Mouse (Mus musculus) lung, embryonic 16.5 days (tissue): ENCODE results near the gene Vamp1. TPM values are rescaled to one million over a fixed set of nuclear protein-coding genes. Genes with fewer than 3 reads are reported as not detected.
"Not testable (repeated sequence)": the region's sequence is repeated elsewhere in the genome, so short reads cannot be mapped to it uniquely, and the experiment has no call there.

ENCODE experiments used
- ATAC-seq: fragments of 200-750 bp; cut with Nextera tagmentation; 2 replicates; pipeline ENCODE4 v1.8.0; 2017; ENCODE audit warnings: low read depth, mild to moderate bottlenecking, moderate library complexity
- H3K27ac ChIP-seq: fragments of 300-500 bp; sonication (generic); 2 replicates; pipeline ENCODE4 v1.5.1; 2014; ENCODE audit warnings: mild to moderate bottlenecking, control low read depth, low read length
- H3K27me3 ChIP-seq: fragments of 300-500 bp; sonication (generic); 2 replicates; pipeline ENCODE4 v1.6.1; 2014; ENCODE audit warnings: low read depth, low read length, mixed read lengths; ENCODE audit not compliant: control insufficient read depth, insufficient read depth
- H3K36me3 ChIP-seq: fragments of 300-500 bp; sonication (generic); 2 replicates; pipeline ENCODE4 v1.6.1; 2014; ENCODE audit warnings: low read length; ENCODE audit not compliant: control insufficient read depth, insufficient read depth
- H3K4me1 ChIP-seq: fragments of 300-500 bp; sonication (generic); replicated peaks from 2 replicates; pipeline ENCODE4 v1.6.1; 2014; ENCODE audit warnings: low read length, mixed read lengths; ENCODE audit not compliant: control insufficient read depth, insufficient read depth
- H3K4me2 ChIP-seq: fragments of 300-500 bp; sonication (generic); 2 replicates; pipeline ENCODE4 v1.6.1; 2014; ENCODE audit warnings: low read depth, low read length, control low read depth
- H3K4me3 ChIP-seq: fragments of 300-500 bp; sonication (generic); 2 replicates; pipeline ENCODE4 v1.5.1; 2014; ENCODE audit warnings: mild to moderate bottlenecking, low read length, control low read depth
- H3K9ac ChIP-seq: fragments of 300-500 bp; sonication (generic); 2 replicates; pipeline ENCODE4 v1.6.1; 2014; ENCODE audit warnings: low read length, control low read depth
- H3K9me3 ChIP-seq: fragments of 300-500 bp; sonication (generic); 2 replicates; pipeline ENCODE4 v1.6.1; 2016; ENCODE audit warnings: low read length; ENCODE audit not compliant: control insufficient read depth
- WGBS: fragments of 180-500 bp; shearing (Covaris S2); extraction: QIAGEN DNeasy Blood & Tissue Kit; methylation state at CpG from one replicate; pipeline ENCODE4 v1.1.7; 2014; 5-methylcytosine and 5-hydroxymethylcytosine counted together
- polyA plus RNA-seq: library from polyadenylated mRNA; unstranded; fragments of >200 nt; fragmentation: Nextera tagmentation; extraction: Ambion mirVana; gene quantifications from 2 replicates; pipeline ENCODE4 v1.2.1, GENCODE M21; 2015

Vamp1 gene
- polyA plus RNA-seq, 1 experiment from 2014 or later, result 5.2 TPM

DNA sequence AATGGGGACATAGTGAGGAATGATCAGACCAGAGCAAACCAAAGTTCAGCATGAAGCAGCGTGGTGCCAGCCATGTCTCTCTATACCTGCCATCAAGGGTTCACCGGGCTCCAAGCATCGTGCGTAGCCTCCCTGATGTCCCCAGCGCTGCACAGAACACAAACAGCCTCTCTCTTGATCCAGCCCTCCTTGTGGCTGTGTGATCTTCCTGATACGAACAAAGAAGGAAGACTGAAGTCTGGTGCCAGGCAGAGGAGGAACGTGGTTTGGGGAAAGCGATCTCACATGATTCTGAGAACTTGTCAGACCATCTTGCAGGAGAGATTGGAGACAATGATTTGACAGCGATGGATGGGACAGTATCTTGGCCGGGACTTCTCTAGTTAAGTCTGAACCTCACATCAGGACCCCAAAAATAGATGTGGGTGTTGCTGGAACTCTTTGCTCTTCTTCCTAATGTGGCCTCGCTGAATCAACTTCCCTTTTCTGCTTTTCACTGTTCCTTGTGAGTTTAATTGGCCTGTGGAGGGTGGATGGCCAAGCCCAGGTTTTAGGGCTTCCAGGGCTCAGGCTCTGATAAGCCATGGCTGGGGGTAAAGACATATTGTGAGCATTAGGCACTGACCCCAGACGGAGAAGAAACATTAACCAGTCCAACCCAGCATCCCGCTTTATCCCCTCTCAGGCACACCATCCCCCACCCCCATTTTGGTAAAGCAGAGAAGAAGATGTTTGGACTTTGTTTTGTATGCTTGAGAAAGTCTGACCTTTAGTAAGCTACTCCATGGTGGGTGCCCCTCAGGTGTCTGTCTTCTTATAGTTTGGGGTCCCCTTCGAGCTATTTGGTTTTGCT, 38.7 kb downstream of the Vamp1 start:
- Histone ChIP-seq H3K4me2 (no peak overlapping the region), H3K9ac (no peak overlapping the region), H3K27me3 (no peaks in the 10 kb centered on the region), H3K4me1 (no peaks in the 10 kb centered on the region), H3K27ac (no peak overlapping the region), H3K4me3 (no peak overlapping the region), H3K36me3 (no peaks in the 10 kb centered on the region), H3K9me3 (no peaks in the 10 kb centered on the region)
- 70% methylated on average over 14 of the region's 14 CpGs for WGBS
- no peak for ATAC-seq

DNA sequence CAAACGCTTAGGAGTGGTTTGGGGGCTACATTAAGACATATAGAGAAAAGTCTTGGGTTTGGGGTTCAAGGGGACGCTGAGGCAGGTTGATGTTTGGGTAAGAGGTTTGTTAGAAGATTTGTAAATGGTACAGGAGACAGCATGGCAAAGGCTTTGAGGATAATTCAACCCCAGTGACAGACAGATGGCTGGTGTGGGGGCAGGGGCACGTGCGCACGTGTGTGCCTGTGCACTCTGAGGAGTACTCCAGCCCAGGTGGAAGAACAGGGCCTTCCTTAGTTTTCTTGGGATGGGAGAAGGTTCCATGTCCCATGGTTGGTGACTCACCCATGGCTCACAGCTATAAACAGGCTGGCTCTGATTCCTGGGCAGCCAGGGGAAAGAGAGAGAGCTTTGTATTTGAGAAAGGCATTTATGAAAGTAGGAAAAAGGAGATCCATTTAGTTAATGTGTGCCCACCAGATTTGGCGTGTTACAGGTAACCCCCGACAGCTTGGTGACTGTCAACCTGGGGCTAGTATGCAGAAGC, 40.2 kb downstream of the Vamp1 start:
- H3K27ac ChIP-seq, result no peak overlapping the region
- H3K9me3 ChIP-seq, result no peaks in the 10 kb centered on the region
- no peaks in the 10 kb centered on the region for H3K36me3 ChIP-seq
- H3K4me2 ChIP-seq, result no peak overlapping the region
- no peak for ATAC-seq
- no peak overlapping the region for H3K9ac ChIP-seq
- H3K4me1 ChIP-seq, result no peaks in the 10 kb centered on the region
- WGBS, result 78% methylated on average over 7 of the region's 7 CpGs
- H3K27me3 ChIP-seq, result no peaks in the 10 kb centered on the region
- no peak overlapping the region for H3K4me3 ChIP-seq

DNA sequence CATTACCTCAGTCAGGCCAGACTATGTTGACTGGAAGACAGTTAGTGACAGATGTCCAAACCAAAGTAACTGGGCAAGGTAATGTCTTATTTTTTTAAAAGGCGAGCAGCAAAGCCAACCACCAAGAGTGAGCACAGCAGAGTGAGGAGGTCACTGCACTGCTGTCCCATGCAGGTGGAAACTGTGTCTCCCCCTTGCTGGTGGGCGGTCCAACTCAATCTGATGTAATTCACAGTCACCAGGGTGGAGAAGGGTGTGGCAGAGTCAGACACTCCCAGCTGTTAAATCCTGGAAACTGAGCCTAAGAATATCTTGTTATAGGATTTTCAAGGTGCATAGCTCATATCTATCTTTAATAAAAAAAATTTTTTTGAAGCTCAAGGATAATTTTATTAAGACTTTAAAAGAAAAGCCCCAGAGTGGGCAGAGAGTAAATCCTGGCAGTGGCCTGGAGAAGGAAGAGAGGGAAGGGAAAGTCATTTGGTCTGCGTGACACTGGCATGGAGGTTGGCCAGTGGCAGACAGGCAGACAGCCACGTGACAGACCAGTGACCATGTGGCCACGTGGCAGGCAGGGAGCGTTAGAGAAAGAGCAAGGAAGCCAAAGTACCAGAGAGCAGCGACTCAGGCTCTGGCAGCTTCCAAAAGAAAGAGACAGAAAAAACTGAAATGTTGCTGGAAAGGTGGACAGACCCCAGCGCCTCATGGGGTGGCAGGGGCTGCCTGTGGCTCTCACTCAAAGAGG, 41.0 kb downstream of the Vamp1 start:
- no peaks in the 10 kb centered on the region for H3K27me3 ChIP-seq
- no peaks in the 10 kb centered on the region for H3K4me1 ChIP-seq
- no peaks in the 10 kb centered on the region for H3K9me3 ChIP-seq
- H3K4me3 ChIP-seq, result no peak overlapping the region
- WGBS, result 72% methylated on average over 8 of the region's 8 CpGs
- no peak overlapping the region for H3K4me2 ChIP-seq
- no peaks in the 10 kb centered on the region for H3K36me3 ChIP-seq
- H3K27ac ChIP-seq, result no peak overlapping the region
- no peak for ATAC-seq
- H3K9ac ChIP-seq, result no peak overlapping the region

DNA sequence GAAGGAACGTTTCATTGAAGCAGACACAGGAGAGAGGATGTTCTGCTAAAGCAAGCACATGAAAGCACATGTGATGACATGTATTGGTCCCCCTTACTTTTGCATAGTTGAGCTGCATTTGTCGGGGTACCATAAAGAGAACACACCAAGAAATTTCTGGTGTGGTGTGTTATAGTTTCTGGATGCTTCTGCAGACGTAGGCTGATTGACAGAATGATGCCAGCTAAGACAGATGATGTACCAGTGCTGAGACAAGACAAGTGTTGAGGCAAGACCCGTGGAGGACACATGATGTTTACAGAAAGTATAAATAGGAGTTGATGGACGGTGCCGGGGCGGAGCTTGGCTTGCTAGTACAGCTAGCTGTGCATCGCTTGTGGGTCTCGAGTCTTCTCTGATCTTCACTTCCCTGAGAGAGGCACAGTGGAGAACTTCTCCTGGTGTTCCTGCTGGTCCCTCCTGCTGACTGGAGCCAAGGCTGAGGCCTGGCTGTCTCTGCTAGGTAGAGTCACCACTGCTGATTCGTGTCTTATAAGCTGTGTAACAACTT, 44.7 kb downstream of the Vamp1 start:
- Histone ChIP-seq H3K4me2 (no peak overlapping the region), H3K9me3 (no peaks in the 10 kb centered on the region), H3K36me3 (no peaks in the 10 kb centered on the region), H3K27ac (no peak overlapping the region), H3K9ac (no peak overlapping the region), H3K27me3 (no peaks in the 10 kb centered on the region), H3K4me1 (no peaks in the 10 kb centered on the region), H3K4me3 (no peak overlapping the region)
- no peak for ATAC-seq
- WGBS, result 54% methylated on average over 10 of the region's 10 CpGs

DNA sequence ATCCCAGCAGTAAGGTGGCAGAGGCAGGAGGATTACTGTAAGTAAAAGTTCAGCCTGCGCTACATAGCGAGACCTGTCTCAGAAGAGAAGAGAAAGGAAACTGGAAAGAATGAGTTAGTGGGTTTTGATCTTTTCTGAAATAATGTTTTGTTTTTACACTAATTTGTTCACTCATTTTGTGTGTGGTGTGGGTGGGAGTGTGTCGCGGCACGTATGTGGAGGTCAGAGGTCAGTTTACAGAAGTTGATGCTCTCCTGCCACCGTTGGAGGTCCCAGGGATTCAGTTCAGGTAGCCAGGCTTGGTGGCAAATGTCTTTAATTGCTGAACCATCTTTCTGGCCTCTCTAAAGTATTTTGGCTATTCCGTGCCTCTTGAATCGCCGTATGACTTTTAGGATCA, 48.9 kb downstream of the Vamp1 start:
- no peaks in the 10 kb centered on the region for H3K36me3 ChIP-seq
- H3K4me3 ChIP-seq, result no peak overlapping the region
- no peak overlapping the region for H3K9ac ChIP-seq
- no peak overlapping the region for H3K27ac ChIP-seq
- H3K4me1 ChIP-seq, result no peaks in the 10 kb centered on the region
- H3K4me2 ChIP-seq, result no peak overlapping the region
- no peaks in the 10 kb centered on the region for H3K27me3 ChIP-seq
- 72% methylated on average over 9 of the region's 9 CpGs for WGBS
- ATAC-seq, result no peak
- H3K9me3 ChIP-seq, result no peaks in the 10 kb centered on the region

DNA sequence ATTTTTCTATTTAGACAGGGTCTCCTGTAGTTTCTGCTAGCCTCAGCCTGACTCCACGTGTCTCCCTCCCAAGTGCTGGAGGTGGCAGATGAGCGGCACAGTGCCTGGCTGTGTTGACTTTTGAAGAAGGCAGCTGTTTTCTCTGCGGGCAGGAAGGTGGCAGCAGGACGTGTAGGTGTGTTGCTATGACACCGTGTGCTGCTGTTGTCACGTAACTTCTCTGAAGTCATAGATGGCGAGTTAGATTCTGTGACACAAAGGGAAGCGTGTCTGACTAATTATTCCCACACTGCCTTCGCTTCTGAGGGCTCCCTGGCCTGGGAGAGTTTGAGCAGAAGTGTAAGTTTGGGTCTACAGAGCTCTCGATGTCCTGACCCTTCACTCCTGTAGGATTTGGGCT, 49.9 kb downstream of the Vamp1 start:
- no peaks in the 10 kb centered on the region for H3K36me3 ChIP-seq
- no peak overlapping the region for H3K27ac ChIP-seq
- no peaks in the 10 kb centered on the region for H3K9me3 ChIP-seq
- no peak for ATAC-seq
- H3K4me2 ChIP-seq, result no peak overlapping the region
- H3K9ac ChIP-seq, result no peak overlapping the region
- no peaks in the 10 kb centered on the region for H3K27me3 ChIP-seq
- H3K4me1 ChIP-seq, result no peaks in the 10 kb centered on the region
- 30% methylated on average over 10 of the region's 10 CpGs for WGBS
- H3K4me3 ChIP-seq, result no peak overlapping the region

GRCm38 (mm10) chr6:125266091-125266490, 50.7 kb downstream of the Vamp1 start:
- Histone ChIP-seq H3K36me3 (no peaks in the 10 kb centered on the region), H3K4me3 (no peak overlapping the region), H3K9me3 (no peaks in the 10 kb centered on the region), H3K9ac (no peak overlapping the region), H3K4me2 (no peak overlapping the region), H3K4me1 (no peaks in the 10 kb centered on the region), H3K27me3 (no peaks in the 10 kb centered on the region), H3K27ac (no peak overlapping the region)
- ATAC-seq, result no peak
- 61% methylated on average over 13 of the region's 13 CpGs for WGBS

DNA sequence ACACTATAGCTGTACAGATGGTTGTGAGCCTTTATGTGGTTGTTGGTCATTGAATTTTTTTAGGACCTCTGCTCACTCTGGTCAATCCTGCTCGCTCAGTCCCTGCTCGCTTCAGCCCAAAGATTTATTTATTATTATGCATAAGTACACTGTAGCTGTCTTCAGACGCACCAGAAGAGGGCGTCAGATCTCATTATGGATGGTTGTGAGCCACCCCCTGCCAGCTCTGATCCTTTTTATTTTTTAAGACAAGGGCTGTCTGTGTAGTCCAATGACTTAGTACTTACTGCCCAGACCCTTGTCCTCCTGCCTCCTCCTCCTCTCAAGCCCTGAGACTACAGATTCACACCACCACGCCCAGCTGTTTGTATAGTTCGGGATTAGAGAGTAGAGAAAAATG, 51.2 kb downstream of the Vamp1 start:
- 57% methylated on average over 6 of the region's 6 CpGs for WGBS
- ATAC-seq, H3K4me1 ChIP-seq, H3K36me3 ChIP-seq, H3K4me3 ChIP-seq, H3K9ac ChIP-seq, H3K27me3 ChIP-seq, H3K4me2 ChIP-seq, H3K9me3 ChIP-seq, H3K27ac ChIP-seq: not testable (repeated sequence)

DNA sequence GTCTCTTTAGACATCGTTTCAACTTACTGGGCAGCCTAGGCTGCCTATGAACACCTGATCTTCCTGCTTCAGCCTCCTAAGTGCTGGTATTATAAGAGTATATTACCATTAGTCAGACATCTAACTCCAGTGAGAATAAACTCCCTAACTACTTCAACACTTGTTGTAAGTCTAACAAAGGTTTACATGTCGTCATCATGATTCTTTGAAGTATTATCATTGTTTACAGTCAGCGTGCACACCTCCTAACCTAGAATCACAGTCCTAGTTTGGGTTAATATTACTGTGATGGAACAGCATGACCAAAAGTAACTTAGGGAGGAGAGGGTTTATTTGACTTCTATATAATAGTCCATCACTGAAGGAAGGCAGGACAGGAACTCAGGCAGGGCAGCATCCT, 52.1 kb downstream of the Vamp1 start:
- Histone ChIP-seq H3K27me3 (no peaks in the 10 kb centered on the region), H3K4me2 (no peak overlapping the region), H3K4me1 (peaks cover 6% of the 10 kb centered on the region; the same call in 1 of the 2 replicates), H3K9me3 (no peaks in the 10 kb centered on the region), H3K4me3 (no peak overlapping the region), H3K27ac (no peak overlapping the region), H3K9ac (no peak overlapping the region), H3K36me3 (no peaks in the 10 kb centered on the region)
- no peak for ATAC-seq
- WGBS, result 62% methylated on average over 3 of the region's 3 CpGs
